Mouse (Mus musculus) limb, embryonic 15.5 days (tissue): ENCODE data around the gene Tanc1. TPM values are rescaled to one million over a fixed set of nuclear protein-coding genes. Genes with fewer than 3 reads are reported as not detected.

ENCODE experiments used
- polyA plus RNA-seq: library from polyadenylated mRNA; unstranded; fragments of >200 nt; fragmentation: Nextera tagmentation; extraction: Ambion mirVana; gene quantifications from 2 replicates; pipeline ENCODE4 v1.2.1, GENCODE M21; 2015

Tanc1 gene
- polyA plus RNA-seq, 1 experiment from 2014 or later, result 50.6 TPM

Other genes with a start within 250 kb of the Tanc1 start
- gene Dapl1, start 127.4 kb upstream of the Tanc1 start, polyA plus RNA-seq, result 6.0 and 7.7 TPM in 2 replicates